ENCODE assay signal across 6 mouse cellular contexts in genomic region chr14:39155462-39155861, GRCm38 (mm10).
"Had no signal": no experiment of that assay in that cellular context is flagged by ENCODE, and none has a peak within 500 bp of the region (broad histone marks: within the 10 kb centered on the region; RNA-seq: fewer than 3 reads in every experiment).

No protein-coding gene starts in this region.

- DNase-seq: kidney, adult 2 months; kidney, postnatal 25 days; liver, postnatal 0 days; lung, embryonic 14.5 days; retina, postnatal 1 day; thymus, postnatal 25 days had no signal
